Mouse (Mus musculus): ENCODE data around the gene Mecom.
"Not testable (repeated sequence)": the region's sequence is repeated elsewhere in the genome, so short reads cannot be mapped to it uniquely, and the experiment has no call there.

Mecom gene

GRCm38 (mm10) chr3:30445247-30445969 is 102.4 kb downstream of the Mecom start:
- no peak for DNase-seq (ENCODE audit: low spot score)

- no peak for DNase-seq (ENCODE audit: low spot score)
Observed at GRCm38 (mm10) chr3:30441646-30442045, 106.2 kb downstream of the Mecom start.

GRCm38 (mm10) chr3:30438007-30438406 is 109.8 kb downstream of the Mecom start:
- no peak for DNase-seq (ENCODE audit: low spot score)

GRCm38 (mm10) chr3:30436561-30436960 is 111.2 kb downstream of the Mecom start:
- DNase-seq (ENCODE audit: low spot score) = no peak

- no peak for DNase-seq (ENCODE audit: low spot score)
Observed at GRCm38 (mm10) chr3:30436131-30436530, 111.7 kb downstream of the Mecom start.

- DNase-seq (ENCODE audit: low spot score) = no peak
Observed at GRCm38 (mm10) chr3:30428877-30429276, 118.9 kb downstream of the Mecom start.

- no peak for DNase-seq (ENCODE audit: low spot score)
Observed at GRCm38 (mm10) chr3:30424036-30424435, 123.8 kb downstream of the Mecom start.

GRCm38 (mm10) chr3:30421948-30422347 is 125.9 kb downstream of the Mecom start:
- DNase-seq (ENCODE audit: low spot score) = not testable (repeated sequence)

- no peak for DNase-seq (ENCODE audit: low spot score)
Observed at GRCm38 (mm10) chr3:30420899-30421298, 126.9 kb downstream of the Mecom start.

GRCm38 (mm10) chr3:30414173-30414572 is 133.6 kb downstream of the Mecom start:
- no peak for DNase-seq (ENCODE audit: low spot score)

GRCm38 (mm10) chr3:30410778-30411177 is 137.0 kb downstream of the Mecom start:
- no peak for DNase-seq (ENCODE audit: low spot score)

- DNase-seq (ENCODE audit: low spot score) = no peak
Observed at GRCm38 (mm10) chr3:30404821-30405220, 143.0 kb downstream of the Mecom start.

- DNase-seq (ENCODE audit: low spot score) = no peak
Observed at GRCm38 (mm10) chr3:30398911-30399310, 148.9 kb downstream of the Mecom start.

GRCm38 (mm10) chr3:30394911-30395310 is 152.9 kb downstream of the Mecom start:
- no peak for DNase-seq (ENCODE audit: low spot score)

GRCm38 (mm10) chr3:30392662-30393061 is 155.1 kb downstream of the Mecom start:
- no peak for DNase-seq (ENCODE audit: low spot score)

GRCm38 (mm10) chr3:30392218-30392617 is 155.6 kb downstream of the Mecom start:
- no peak for DNase-seq (ENCODE audit: low spot score)

- DNase-seq (ENCODE audit: low spot score) = no peak
Observed at GRCm38 (mm10) chr3:30390346-30390745, 157.5 kb downstream of the Mecom start.

GRCm38 (mm10) chr3:30380273-30380672 is 167.5 kb downstream of the Mecom start:
- DNase-seq (ENCODE audit: low spot score) = no peak

GRCm38 (mm10) chr3:30379301-30379700 is 168.5 kb downstream of the Mecom start:
- DNase-seq (ENCODE audit: low spot score) = no peak

GRCm38 (mm10) chr3:30371472-30371871 is 176.3 kb downstream of the Mecom start:
- no peak for DNase-seq (ENCODE audit: low spot score)

- DNase-seq (ENCODE audit: low spot score) = no peak
Observed at GRCm38 (mm10) chr3:30370860-30371455, 176.8 kb downstream of the Mecom start.

- DNase-seq (ENCODE audit: low spot score) = no peak
Observed at GRCm38 (mm10) chr3:30366621-30367020, 181.2 kb downstream of the Mecom start.

- DNase-seq (ENCODE audit: low spot score) = no peak
Observed at GRCm38 (mm10) chr3:30361190-30361589, 186.6 kb downstream of the Mecom start.

All from ovary, adult 18-20 months (tissue).